Mouse (Mus musculus) forebrain, postnatal 0 days (tissue): ENCODE measurements around the gene Nrap. TPM values are rescaled to one million over a fixed set of nuclear protein-coding genes. Genes with fewer than 3 reads are reported as not detected.
A peak's percentile ranks its signal among the peaks of the same experiment; 100 is the strongest.
"Not testable (repeated sequence)": the region's sequence is repeated elsewhere in the genome, so short reads cannot be mapped to it uniquely, and the experiment has no call there.

ENCODE experiments used
- ATAC-seq: fragments of 200-750 bp; cut with Nextera tagmentation; 2 replicates; pipeline ENCODE4 v1.8.0; 2017; ENCODE audit warnings: mild to moderate bottlenecking, moderate library complexity
- DNase-seq: peaks from one replicate; pipeline ENCODE4 v3.0.0-alpha.2; 2015
- H3K27ac ChIP-seq: fragments of 300-500 bp; sonication (generic); 2 replicates; pipeline ENCODE4 v1.5.1; 2014; ENCODE audit warnings: low read depth, mild to moderate bottlenecking, antibody characterized with exemption, low read length, moderate library complexity, mixed read lengths
- H3K27me3 ChIP-seq: fragments of 300-500 bp; sonication (generic); 2 replicates; pipeline ENCODE4 v1.6.1; 2014; ENCODE audit warnings: mild to moderate bottlenecking, low read length, mixed read lengths; ENCODE audit not compliant: insufficient read depth
- H3K36me3 ChIP-seq: fragments of 300-500 bp; sonication (generic); 2 replicates; pipeline ENCODE4 v1.6.1; 2014; ENCODE audit warnings: mild to moderate bottlenecking, moderate library complexity; ENCODE audit not compliant: insufficient read depth
- H3K4me1 ChIP-seq: fragments of 300-500 bp; sonication (generic); 2 replicates; pipeline ENCODE4 v1.6.1; 2014; ENCODE audit warnings: antibody characterized with exemption; ENCODE audit not compliant: insufficient read depth
- H3K4me2 ChIP-seq: fragments of 300-500 bp; sonication (generic); 2 replicates; pipeline ENCODE4 v1.6.1; 2014; ENCODE audit warnings: low read depth, mild to moderate bottlenecking, moderate library complexity
- H3K4me3 ChIP-seq: fragments of 300-500 bp; sonication (generic); 2 replicates; pipeline ENCODE4 v1.5.1; 2014; ENCODE audit warnings: low read depth, low read length, mixed read lengths
- H3K9ac ChIP-seq: fragments of 300-500 bp; sonication (generic); 2 replicates; pipeline ENCODE4 v1.6.1; 2014; ENCODE audit warnings: mild to moderate bottlenecking
- H3K9me3 ChIP-seq: fragments of 300-500 bp; sonication (generic); 2 replicates; pipeline ENCODE4 v1.6.1; 2016; ENCODE audit warnings: low read length
- CTCF ChIP-seq: sonication (generic); IDR thresholded peaks from 2 replicates; pipeline ENCODE4 v1.5.1; 2016; ENCODE audit warnings: antibody characterized with exemption, control low read depth, low read depth
- WGBS: fragments of 180-500 bp; shearing (Covaris S2); extraction: QIAGEN DNeasy Blood & Tissue Kit; methylation state at CpG from one replicate; pipeline ENCODE4 v1.1.7; 2014; 5-methylcytosine and 5-hydroxymethylcytosine counted together
- polyA plus RNA-seq: library from polyadenylated mRNA; unstranded; fragments of >200 nt; fragmentation: Nextera tagmentation; extraction: Ambion mirVana; gene quantifications from 2 replicates; pipeline ENCODE4 v1.2.1, GENCODE M21; 2015
- total RNA-seq: library from RNA; depleted of rRNA; stranded (reverse); fragments of >200 nt; gene quantifications from 2 replicates; pipeline ENCODE4 v1.2.3, GENCODE M21; 2014

The Nrap gene
- total and polyA plus RNA-seq, 2 experiments from 2014 or later, result 0.76 to 0.86 TPM

GRCm38 (mm10) chr19:56425492-56425891 is 35.7 kb upstream of the Nrap start:
- Histone ChIP-seq H3K27me3 (no peaks in the 10 kb centered on the region), H3K4me2 (no peak overlapping the region), H3K9ac (no peak overlapping the region), H3K4me3 (no peak overlapping the region), H3K4me1 (0 out of 2 replicates have a peak, but pooled peaks cover 4% of the 10 kb centered on the region), H3K27ac (no peak overlapping the region), H3K9me3 (no peaks in the 10 kb centered on the region), H3K36me3 (no peaks in the 10 kb centered on the region)
- ATAC-seq, result no peak
- WGBS, result 50% methylated on average over 9 of the region's 9 CpGs
- DNase-seq, result no peak
- TF ChIP-seq CTCF, result no peak

GRCm38 (mm10) chr19:56424606-56425395 is 35.0 kb upstream of the Nrap start:
- no peak for TF ChIP-seq CTCF
- Histone ChIP-seq H3K4me1 (0 out of 2 replicates have a peak, but pooled peaks cover 4% of the 10 kb centered on the region), H3K27me3 (no peaks in the 10 kb centered on the region), H3K9ac (no peak overlapping the region), H3K27ac (no peak overlapping the region), H3K9me3 (no peaks in the 10 kb centered on the region), H3K36me3 (no peaks in the 10 kb centered on the region), H3K4me2 (no peak overlapping the region), H3K4me3 (no peak overlapping the region)
- no peak for DNase-seq
- ATAC-seq, result no peak
- WGBS, result 72% methylated on average over 17 of the region's 17 CpGs

GRCm38 (mm10) chr19:56423370-56423769 is 33.5 kb upstream of the Nrap start:
- ATAC-seq, result peak; percentile 42

GRCm38 (mm10) chr19:56422476-56423338 is 32.9 kb upstream of the Nrap start:
- Histone ChIP-seq H3K9me3 (no peaks in the 10 kb centered on the region), H3K4me3 (no peak overlapping the region), H3K36me3 (no peaks in the 10 kb centered on the region), H3K4me1 (0 out of 2 replicates have a peak, but pooled peaks cover 4% of the 10 kb centered on the region), H3K4me2 (no peak overlapping the region), H3K27ac (no peak overlapping the region), H3K27me3 (no peaks in the 10 kb centered on the region), H3K9ac (no peak overlapping the region)
- peak; percentile 87 for DNase-seq
- WGBS, result 30% methylated on average over 14 of the region's 14 CpGs
- ATAC-seq, result peak; percentile 79
- TF ChIP-seq CTCF, result peak; percentile 88

More at GRCm38 (mm10) chr19:56423370-56423769, 33.5 kb upstream of the Nrap start:
- no peak for TF ChIP-seq CTCF
- H3K4me3 ChIP-seq, result no peak overlapping the region
- H3K9ac ChIP-seq, result no peak overlapping the region
- WGBS, result 52% methylated on average over 12 of the region's 12 CpGs
- H3K27ac ChIP-seq, result no peak overlapping the region
- 0 out of 2 replicates have a peak, but pooled peaks cover 4% of the 10 kb centered on the region for H3K4me1 ChIP-seq
- no peak for DNase-seq
- no peaks in the 10 kb centered on the region for H3K36me3 ChIP-seq
- H3K4me2 ChIP-seq, result no peak overlapping the region
- H3K9me3 ChIP-seq, result no peaks in the 10 kb centered on the region
- H3K27me3 ChIP-seq, result no peaks in the 10 kb centered on the region

- Histone ChIP-seq H3K4me2 (no peak overlapping the region), H3K4me1 (no peaks in the 10 kb centered on the region), H3K9me3 (no peaks in the 10 kb centered on the region), H3K27me3 (no peaks in the 10 kb centered on the region), H3K9ac (no peak overlapping the region), H3K4me3 (no peak overlapping the region), H3K27ac (no peak overlapping the region), H3K36me3 (no peaks in the 10 kb centered on the region)
- 93% methylated on average over 3 of the region's 3 CpGs for WGBS
- no peak for DNase-seq
- ATAC-seq, result no peak
- no peak for TF ChIP-seq CTCF
These were observed 30.5 kb upstream of the Nrap start for GRCm38 (mm10) chr19:56420345-56420744.

GRCm38 (mm10) chr19:56419452-56419851 is 29.6 kb upstream of the Nrap start:
- TF ChIP-seq CTCF, result no peak
- WGBS, result 76% methylated on average over 9 of the region's 9 CpGs
- H3K4me2 ChIP-seq, result no peak overlapping the region

GRCm38 (mm10) chr19:56418404-56418803 is 28.6 kb upstream of the Nrap start:
- DNase-seq (no peak), ATAC-seq (no peak)
- Histone ChIP-seq H3K27ac (no peak overlapping the region), H3K9ac (no peak overlapping the region), H3K4me3 (no peak overlapping the region), H3K9me3 (no peaks in the 10 kb centered on the region), H3K27me3 (no peaks in the 10 kb centered on the region), H3K4me1 (no peaks in the 10 kb centered on the region), H3K36me3 (no peaks in the 10 kb centered on the region), H3K4me2 (no peak overlapping the region)
- whole genome bisulfite sequencing, result 67% methylated on average over 4 of the region's 4 CpGs
- TF ChIP-seq CTCF, result no peak

More at GRCm38 (mm10) chr19:56419452-56419851, 29.6 kb upstream of the Nrap start:
- H3K27ac ChIP-seq, result no peak overlapping the region
- H3K27me3 ChIP-seq, result no peaks in the 10 kb centered on the region
- DNase-seq (no peak), ATAC-seq (no peak)
- no peak overlapping the region for H3K4me3 ChIP-seq
- H3K9me3 ChIP-seq, result no peaks in the 10 kb centered on the region
- no peaks in the 10 kb centered on the region for H3K4me1 ChIP-seq
- no peaks in the 10 kb centered on the region for H3K36me3 ChIP-seq
- H3K9ac ChIP-seq, result no peak overlapping the region

GRCm38 (mm10) chr19:56409884-56410283 is 20.0 kb upstream of the Nrap start:
- H3K27me3 ChIP-seq, H3K9me3 ChIP-seq, ATAC-seq, H3K9ac ChIP-seq, H3K4me1 ChIP-seq, H3K27ac ChIP-seq, H3K4me2 ChIP-seq, H3K36me3 ChIP-seq, H3K4me3 ChIP-seq, DNase-seq: not testable (repeated sequence)
- 99% methylated on average over 4 of the region's 4 CpGs for WGBS
